Mouse (Mus musculus) forebrain, embryonic 13.5 days (tissue): ENCODE data around the gene Srgap3. TPM values are rescaled to one million over a fixed set of nuclear protein-coding genes. Genes with fewer than 3 reads are reported as not detected.
"Not testable (repeated sequence)": the region's sequence is repeated elsewhere in the genome, so short reads cannot be mapped to it uniquely, and the experiment has no call there.

Experiments used
- ATAC-seq: fragments of 200-750 bp; cut with Nextera tagmentation; 2 replicates; pipeline ENCODE4 v1.8.0; 2017
- H3K27ac ChIP-seq: fragments of 300-500 bp; sonication (generic); 2 replicates; pipeline ENCODE4 v1.5.1; 2015; ENCODE audit warnings: inconsistent platforms, mild to moderate bottlenecking, moderate library complexity
- H3K27me3 ChIP-seq: fragments of 300-500 bp; sonication (generic); 2 replicates; pipeline ENCODE4 v1.6.1; 2015; ENCODE audit warnings: mild to moderate bottlenecking, inconsistent platforms
- H3K36me3 ChIP-seq: fragments of 300-500 bp; sonication (generic); 2 replicates; pipeline ENCODE4 v1.6.1; 2015; ENCODE audit warnings: mild to moderate bottlenecking, inconsistent platforms; ENCODE audit not compliant: poor library complexity, severe bottlenecking
- H3K4me1 ChIP-seq: fragments of 300-500 bp; sonication (generic); 2 replicates; pipeline ENCODE4 v1.6.1; 2015; ENCODE audit warnings: inconsistent platforms
- H3K4me2 ChIP-seq: fragments of 300-500 bp; sonication (generic); 2 replicates; pipeline ENCODE4 v1.6.1; 2015; ENCODE audit warnings: inconsistent platforms, mild to moderate bottlenecking, moderate library complexity
- H3K4me3 ChIP-seq: fragments of 300-500 bp; sonication (generic); 2 replicates; pipeline ENCODE4 v1.5.1; 2015; ENCODE audit warnings: mild to moderate bottlenecking, inconsistent platforms
- H3K9ac ChIP-seq: fragments of 300-500 bp; sonication (generic); 2 replicates; pipeline ENCODE4 v1.6.1; 2015; ENCODE audit warnings: mild to moderate bottlenecking, inconsistent platforms
- H3K9me3 ChIP-seq: fragments of 300-500 bp; sonication (generic); replicated peaks from 2 replicates; pipeline ENCODE4 v1.6.1; 2016; ENCODE audit warnings: inconsistent platforms
- WGBS: fragments of 180-500 bp; shearing (Covaris S2); methylation state at CpG from one replicate; pipeline ENCODE4 v1.1.7; 2015; 5-methylcytosine and 5-hydroxymethylcytosine counted together
- polyA plus RNA-seq: library from polyadenylated mRNA; unstranded; fragments of >200 nt; fragmentation: Nextera tagmentation; extraction: Ambion mirVana; gene quantifications from 2 replicates; pipeline ENCODE4 v1.2.1, GENCODE M21; 2015

Gene Srgap3
- polyA plus RNA-seq, 1 experiment from 2014 or later: 30.1 TPM

DNA sequence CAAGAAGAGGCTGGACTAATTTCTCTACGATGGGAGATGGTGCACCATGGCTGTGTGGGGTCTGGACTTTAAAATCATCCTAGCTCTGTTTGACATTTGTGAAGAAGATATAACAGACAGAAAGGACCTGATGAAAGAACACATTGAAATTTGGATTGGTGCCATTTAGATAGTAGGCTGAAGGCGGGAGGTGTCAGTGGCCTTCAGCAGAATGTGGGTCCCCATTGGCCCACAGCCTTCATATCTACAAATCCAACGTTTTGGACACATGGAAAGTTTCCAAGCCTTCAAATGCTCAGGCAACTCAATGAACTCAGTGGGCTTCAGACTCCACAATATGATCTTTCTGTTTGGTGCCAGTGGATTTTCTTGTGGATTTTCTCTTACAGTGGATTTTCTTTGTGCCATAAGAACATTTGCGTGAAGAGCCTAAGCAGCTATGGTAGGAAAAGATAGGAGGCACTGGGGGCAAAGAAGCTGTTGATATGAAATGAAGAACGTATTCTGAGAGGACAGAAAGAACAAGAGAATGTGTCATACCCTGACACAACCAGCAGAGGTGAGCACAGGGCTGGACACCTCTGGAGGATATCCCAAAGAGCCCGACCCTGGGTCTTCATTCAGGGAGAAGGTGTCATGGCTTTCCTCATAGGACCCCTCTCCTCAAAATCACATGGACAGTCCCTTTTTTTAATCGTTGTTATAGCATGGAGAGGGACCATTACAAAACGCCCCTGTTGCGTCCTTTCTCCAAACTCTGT lies 78.7 kb downstream of the Srgap3 start:
- no peak overlapping the region for H3K4me2 ChIP-seq
- H3K36me3 ChIP-seq: peaks cover 7% of the 10 kb centered on the region
- no peaks in the 10 kb centered on the region for H3K27me3 ChIP-seq
- no peak overlapping the region for H3K27ac ChIP-seq
- H3K9ac ChIP-seq: no peak overlapping the region
- peaks cover 65% of the 10 kb centered on the region for H3K4me1 ChIP-seq
- no peaks in the 10 kb centered on the region for H3K9me3 ChIP-seq
- 90% methylated on average over 9 of the region's 9 CpGs for WGBS
- no peak for ATAC-seq
- H3K4me3 ChIP-seq: no peak overlapping the region

DNA sequence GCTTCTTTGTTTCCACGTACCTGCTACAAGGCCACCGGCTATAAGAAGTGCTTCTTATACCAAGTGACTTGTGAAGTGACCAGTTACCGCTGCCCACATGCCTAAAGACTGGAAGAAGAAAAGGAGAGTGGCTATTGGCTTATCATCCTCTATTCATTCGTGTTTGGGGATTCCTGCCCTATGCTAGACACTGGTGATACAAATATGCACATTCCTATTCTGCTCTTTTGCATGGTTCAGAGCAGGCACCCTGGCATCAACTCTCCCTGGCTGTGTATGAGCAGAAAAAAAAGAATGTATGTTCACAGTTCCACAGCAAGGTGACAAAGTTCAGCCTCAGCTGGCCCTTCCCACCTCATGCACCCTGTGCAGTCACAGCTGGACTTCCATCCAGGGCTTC lies 81.0 kb downstream of the Srgap3 start:
- no peak overlapping the region for H3K4me2 ChIP-seq
- no peak for ATAC-seq
- 78% methylated on average over 4 of the region's 4 CpGs for WGBS
- peak overlapping the region; percentile 62 for H3K27ac ChIP-seq
- H3K9ac ChIP-seq: no peak overlapping the region
- no peak overlapping the region for H3K4me3 ChIP-seq
- peaks cover 64% of the 10 kb centered on the region for H3K4me1 ChIP-seq
- H3K9me3 ChIP-seq: no peaks in the 10 kb centered on the region
- no peaks in the 10 kb centered on the region for H3K27me3 ChIP-seq
- peaks cover 7% of the 10 kb centered on the region for H3K36me3 ChIP-seq

- 29% methylated on average over 6 of the region's 6 CpGs for WGBS
- H3K4me2 ChIP-seq: no peak overlapping the region
- no peaks in the 10 kb centered on the region for H3K9me3 ChIP-seq
- no peaks in the 10 kb centered on the region for H3K27me3 ChIP-seq
- no peaks in the 10 kb centered on the region; the same call in 1 of the 2 replicates for H3K36me3 ChIP-seq
- H3K4me1 ChIP-seq: peaks cover 67% of the 10 kb centered on the region
- peak overlapping the region; percentile 62 for H3K27ac ChIP-seq
- peak; percentile 68 for ATAC-seq
- no peak overlapping the region for H3K9ac ChIP-seq
- H3K4me3 ChIP-seq: no peak overlapping the region
Measured at GRCm38 (mm10) chr6:112865021-112865531, 82.0 kb downstream of the Srgap3 start.

DNA sequence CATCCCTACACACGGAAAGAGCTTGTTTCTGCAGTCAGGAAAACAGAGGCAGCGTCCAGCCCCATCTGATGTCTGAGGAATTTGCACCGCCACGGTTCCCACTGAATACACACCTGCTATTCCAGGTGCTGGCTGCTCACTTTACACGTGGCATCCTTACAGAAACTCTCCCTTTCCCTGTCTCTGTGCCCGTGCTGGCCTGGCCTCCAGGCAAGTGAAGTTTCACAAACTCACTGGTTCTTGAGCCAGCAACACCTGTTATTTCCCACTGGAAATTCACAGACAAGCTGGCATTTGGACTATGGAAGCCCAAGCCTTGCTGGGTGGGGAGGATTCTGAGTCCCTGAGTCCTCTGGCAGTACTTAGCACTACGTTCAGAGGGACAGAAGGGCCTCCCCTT lies 84.6 kb downstream of the Srgap3 start:
- Histone ChIP-seq H3K36me3 (no peaks in the 10 kb centered on the region), H3K4me1 (peaks cover 49% of the 10 kb centered on the region), H3K27me3 (no peaks in the 10 kb centered on the region), H3K9me3 (no peaks in the 10 kb centered on the region), H3K4me3 (no peak overlapping the region), H3K27ac (no peak overlapping the region), H3K4me2 (no peak overlapping the region), H3K9ac (no peak overlapping the region)
- ATAC-seq: no peak
- 91% methylated on average over 7 of the region's 7 CpGs for WGBS

GRCm38 (mm10) chr6:112861351-112862297 lies 85.4 kb downstream of the Srgap3 start:
- 90% methylated on average over 11 of the region's 11 CpGs for WGBS
- ATAC-seq: no peak
- H3K9ac ChIP-seq: no peak overlapping the region
- peaks cover 55% of the 10 kb centered on the region for H3K4me1 ChIP-seq
- no peak overlapping the region for H3K27ac ChIP-seq
- H3K4me2 ChIP-seq: no peak overlapping the region
- no peaks in the 10 kb centered on the region for H3K36me3 ChIP-seq
- H3K4me3 ChIP-seq: no peak overlapping the region
- H3K27me3 ChIP-seq: no peaks in the 10 kb centered on the region
- no peaks in the 10 kb centered on the region for H3K9me3 ChIP-seq

- not testable (repeated sequence) for ATAC-seq, H3K4me3 ChIP-seq, H3K9ac ChIP-seq, H3K27me3 ChIP-seq, H3K27ac ChIP-seq, H3K9me3 ChIP-seq, H3K36me3 ChIP-seq, H3K4me2 ChIP-seq
- peaks cover 49% of the 10 kb centered on the region for H3K4me1 ChIP-seq
- WGBS: 94% methylated on average over 5 of the region's 5 CpGs
Measured at GRCm38 (mm10) chr6:112860290-112860689, 86.8 kb downstream of the Srgap3 start.

GRCm38 (mm10) chr6:112857057-112857456 lies 90.0 kb downstream of the Srgap3 start:
- peaks cover 53% of the 10 kb centered on the region for H3K4me1 ChIP-seq
- no peaks in the 10 kb centered on the region for H3K9me3 ChIP-seq
- ATAC-seq: peak; percentile 71; the same call in 1 of the 2 replicates
- no peak overlapping the region for H3K4me2 ChIP-seq
- H3K4me3 ChIP-seq: no peak overlapping the region
- 29% methylated on average over 6 of the region's 6 CpGs for WGBS
- peak overlapping the region; percentile 44 for H3K27ac ChIP-seq
- H3K27me3 ChIP-seq: no peaks in the 10 kb centered on the region
- no peaks in the 10 kb centered on the region for H3K36me3 ChIP-seq
- no peak overlapping the region for H3K9ac ChIP-seq

- Histone ChIP-seq H3K27me3 (no peaks in the 10 kb centered on the region), H3K9ac (no peak overlapping the region), H3K4me2 (no peak overlapping the region), H3K4me1 (peaks cover 54% of the 10 kb centered on the region), H3K27ac (no peak overlapping the region), H3K36me3 (no peaks in the 10 kb centered on the region), H3K4me3 (no peak overlapping the region), H3K9me3 (no peaks in the 10 kb centered on the region)
- no peak for ATAC-seq
- WGBS: 76% methylated on average over 6 of the region's 6 CpGs
Measured at GRCm38 (mm10) chr6:112855183-112855582, 91.9 kb downstream of the Srgap3 start.

- 50% methylated on average over 14 of the region's 14 CpGs for WGBS
- ATAC-seq: no peak; the same call in 1 of the 2 replicates
- H3K27me3 ChIP-seq: no peaks in the 10 kb centered on the region
- no peak overlapping the region for H3K4me2 ChIP-seq
- H3K4me1 ChIP-seq: peaks cover 67% of the 10 kb centered on the region
- no peak overlapping the region for H3K4me3 ChIP-seq
- no peaks in the 10 kb centered on the region for H3K9me3 ChIP-seq
- H3K9ac ChIP-seq: 0 out of 2 replicates have a peak overlapping the region, but pooled peaks have one; percentile 21
- H3K27ac ChIP-seq: peak overlapping the region; percentile 27; the same call in 1 of the 2 replicates
- H3K36me3 ChIP-seq: no peaks in the 10 kb centered on the region
Measured at GRCm38 (mm10) chr6:112852261-112853235, 94.5 kb downstream of the Srgap3 start.

DNA sequence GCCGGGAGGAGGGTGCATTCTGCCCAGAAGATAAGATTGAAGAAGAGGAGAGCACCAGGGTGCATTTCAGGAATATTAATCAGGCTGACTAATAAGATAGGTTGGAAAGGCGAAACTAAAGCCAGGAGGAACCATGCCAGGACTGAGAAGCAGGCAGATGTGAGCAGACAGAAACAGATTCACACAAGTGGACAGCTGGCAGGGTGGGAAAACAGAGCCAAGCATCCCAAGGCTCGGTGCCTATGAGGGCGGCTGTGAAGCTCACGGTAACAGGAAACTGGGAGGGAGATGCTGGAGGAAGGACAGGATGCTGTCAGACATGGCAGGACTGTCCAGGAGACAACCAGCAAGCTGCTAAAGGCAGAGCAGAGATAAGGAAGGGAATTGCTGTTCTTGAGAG lies 96.3 kb downstream of the Srgap3 start:
- WGBS: 58% methylated on average over 5 of the region's 5 CpGs
- peak overlapping the region; percentile 63 for H3K27ac ChIP-seq
- no peaks in the 10 kb centered on the region for H3K27me3 ChIP-seq
- no peak overlapping the region for H3K4me3 ChIP-seq
- H3K4me2 ChIP-seq: no peak overlapping the region
- H3K9me3 ChIP-seq: no peaks in the 10 kb centered on the region
- peaks cover 52% of the 10 kb centered on the region for H3K4me1 ChIP-seq
- ATAC-seq: peak; percentile 46; the same call in 1 of the 2 replicates
- H3K9ac ChIP-seq: no peak overlapping the region
- 0 out of 2 replicates have a peak, but pooled peaks cover 6% of the 10 kb centered on the region for H3K36me3 ChIP-seq

DNA sequence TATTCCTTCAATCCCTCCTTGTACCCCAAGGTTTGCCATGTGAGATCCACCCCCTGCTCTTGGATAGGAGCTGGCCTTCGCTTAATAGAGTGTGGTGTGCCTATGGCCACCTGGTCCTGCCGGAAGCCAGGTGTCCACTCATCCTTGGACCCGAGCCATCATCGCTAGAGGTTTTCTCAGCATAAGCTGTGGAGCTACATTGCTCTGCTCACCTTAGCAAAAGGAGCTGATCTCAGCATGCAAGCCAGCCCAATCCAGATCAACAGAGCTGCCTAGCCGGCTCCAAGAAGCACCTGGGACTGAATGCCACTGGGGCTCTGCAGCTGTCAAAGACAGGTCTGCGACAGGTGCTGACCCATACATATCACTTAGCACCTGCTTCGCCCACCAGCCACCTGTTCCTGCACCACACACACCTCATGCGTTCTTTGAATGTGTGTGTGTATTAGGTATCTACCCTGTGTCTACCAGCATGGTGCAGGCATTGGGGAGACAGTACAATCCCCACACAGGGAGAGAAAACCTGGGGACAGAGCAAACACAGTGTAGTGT lies 98.4 kb downstream of the Srgap3 start:
- H3K4me3 ChIP-seq: no peak overlapping the region
- no peak for ATAC-seq
- no peak overlapping the region for H3K27ac ChIP-seq
- H3K9ac ChIP-seq: no peak overlapping the region
- no peak overlapping the region for H3K4me2 ChIP-seq
- no peaks in the 10 kb centered on the region for H3K9me3 ChIP-seq
- peaks cover 6% of the 10 kb centered on the region; the same call in 1 of the 2 replicates for H3K36me3 ChIP-seq
- H3K4me1 ChIP-seq: peaks cover 43% of the 10 kb centered on the region
- 93% methylated on average over 8 of the region's 8 CpGs for WGBS
- H3K27me3 ChIP-seq: no peaks in the 10 kb centered on the region
